In genomic region chr6:90763959-90764591, GRCm38 (mm10) we compare ENCODE assay signal across 8 mouse cellular contexts.
DNase-seq lines count a peak whose midpoint lies in the region; ATAC-seq and TF ChIP-seq lines count a peak whose summit lies in the region.

No protein-coding gene starts in this region.

- peak; percentile 73 for DNase-seq in brain, embryonic 14.5 days (ENCODE audit: low read depth)
- DNase-seq in heart, postnatal 14 days = peak; percentile 94 to 95
- DNase-seq in kidney, postnatal 36 days = peak; percentile 78 to 82
- peak; percentile 58 for DNase-seq in lung, adult 2 months
- peak; percentile 61 for DNase-seq in right cerebral cortex, adult 18-20 months

- no peak overlapping the region for H3K27ac ChIP-seq in ES-Bruce4 (ENCODE audit: insufficient read depth, low read length)
- H3K27ac ChIP-seq in forebrain, embryonic 15.5 days (replicated peaks) = peak overlapping the region; percentile 44

- peak overlapping the region; percentile 17 for H3K9ac ChIP-seq in ES-Bruce4 (ENCODE audit: low read depth, poor library complexity, severe bottlenecking)
- H3K9ac ChIP-seq in forebrain, embryonic 15.5 days (replicated peaks) = no peak overlapping the region

- H3K36me3 ChIP-seq in ES-Bruce4 (ENCODE audit: control insufficient read depth, insufficient read depth, low read length, poor library complexity, severe bottlenecking) = no peaks in the 10 kb centered on the region
- H3K36me3 ChIP-seq in forebrain, embryonic 15.5 days = no peaks in the 10 kb centered on the region

- no peak for TF ChIP-seq EP300 in ES-Bruce4 (IDR thresholded peaks at IDR 0.05; ENCODE audit: insufficient read depth, low read depth, low read length)

- H3K4me3 ChIP-seq in ES-Bruce4 (ENCODE audit: low read depth, low read length) = peak overlapping the region; percentile 15
- no peak overlapping the region for H3K4me3 ChIP-seq in forebrain, embryonic 15.5 days
- H3K4me3 ChIP-seq in lung, adult 2 months (replicated peaks; ENCODE audit: extremely low read depth, low read depth, low read length) = peak overlapping the region; percentile 32

- H3K9me3 ChIP-seq in ES-Bruce4 (replicated peaks; ENCODE audit: control insufficient read depth, insufficient read depth, low read length, poor library complexity, severe bottlenecking) = no peaks in the 10 kb centered on the region
- no peaks in the 10 kb centered on the region for H3K9me3 ChIP-seq in forebrain, embryonic 15.5 days

- TF ChIP-seq CTCF in ES-Bruce4 (IDR thresholded peaks at IDR 0.05; ENCODE audit: low read depth, low read length) = no peak
- no peak for TF ChIP-seq CTCF in brain, embryonic 14.5 days (IDR thresholded peaks at IDR 0.05; ENCODE audit: borderline replicate concordance, extremely low read depth, insufficient read depth, insufficient read length)
- TF ChIP-seq CTCF in lung, adult 2 months (IDR thresholded peaks at IDR 0.05; ENCODE audit: insufficient read depth, low read length) = no peak

- ATAC-seq in forebrain, embryonic 15.5 days (replicated peaks) = peak; percentile 77
- no peak for ATAC-seq in CD4-positive, CD25-positive, alpha-beta regulatory T cell, adult 4 months

- intact Hi-C loops in heart, postnatal 14 days (cut with DNase I) = no loop called here

- 37% methylated on average over 18 of the region's 18 CpGs for WGBS in forebrain, embryonic 15.5 days
- 17% methylated on average over 18 of the region's 18 CpGs for WGBS in lung, adult 2 months

- no peak overlapping the region for H3K4me2 ChIP-seq in forebrain, embryonic 15.5 days (replicated peaks)

- H3K4me1 ChIP-seq in ES-Bruce4 (ENCODE audit: control insufficient read depth, insufficient read depth, low read length) = peaks cover 2% of the 10 kb centered on the region
- peaks cover 11% of the 10 kb centered on the region for H3K4me1 ChIP-seq in forebrain, embryonic 15.5 days
- no peaks in the 10 kb centered on the region for H3K4me1 ChIP-seq in lung, adult 2 months (ENCODE audit: control insufficient read depth, insufficient read depth, low read length)

- TF ChIP-seq POLR2A in ES-Bruce4 (IDR thresholded peaks at IDR 0.05; ENCODE audit: insufficient read depth, low read length) = no peak
- TF ChIP-seq POLR2A in brain, embryonic 14.5 days (IDR thresholded peaks at IDR 0.05; ENCODE audit: borderline replicate concordance, extremely low read depth, insufficient read depth, insufficient read length, poor library complexity, severe bottlenecking) = no peak
- TF ChIP-seq POLR2A in lung, adult 2 months (IDR thresholded peaks at IDR 0.05; ENCODE audit: borderline replicate concordance, extremely low read depth, low read depth, low read length) = peak; percentile 46; the same call in 1 of the 2 replicates

- H3K27me3 ChIP-seq in ES-Bruce4 (ENCODE audit: control insufficient read depth, insufficient read depth, low read length, poor library complexity, severe bottlenecking) = no peaks in the 10 kb centered on the region
- no peaks in the 10 kb centered on the region for H3K27me3 ChIP-seq in forebrain, embryonic 15.5 days
